Mouse (Mus musculus) myocyte (in vitro differentiated cells): Measurements from ENCODE around the gene Tysnd1. TPM values are rescaled to one million over a fixed set of nuclear protein-coding genes. Genes with fewer than 3 reads are reported as not detected.

Source experiments
- H3K27me3 ChIP-seq: one replicate; pipeline ENCODE4 v1.6.1; 2011; ENCODE audit not compliant: control insufficient read depth, insufficient read depth, insufficient read length
- H3K36me3 ChIP-seq: one replicate; pipeline ENCODE4 v1.6.1; 2011; ENCODE audit not compliant: control insufficient read depth, insufficient read depth
- H3K4me2 ChIP-seq: one replicate; pipeline ENCODE4 v1.6.1; 2011; ENCODE audit warnings: low read depth, control low read depth
- H3K4me3 ChIP-seq: one replicate; pipeline ENCODE4 v1.5.1; 2011; ENCODE audit warnings: mild to moderate bottlenecking, control low read depth, moderate library complexity
- H3K79me2 ChIP-seq: one replicate; pipeline ENCODE4 v1.6.1; 2011; ENCODE audit not compliant: control insufficient read depth, insufficient read depth
- H3ac ChIP-seq: one replicate; pipeline ENCODE4 v1.6.1; 2011; ENCODE audit not compliant: control insufficient read depth, insufficient read length
- CEBPB ChIP-seq: IDR thresholded peaks from 2 replicates; pipeline ENCODE4 v1.6.1; 2011; ENCODE audit warnings: mild to moderate bottlenecking, moderate library complexity; ENCODE audit not compliant: poor library complexity, insufficient read depth, severe bottlenecking
- E2F4 ChIP-seq: IDR thresholded peaks from one replicate; pipeline ENCODE4 v1.6.1; 2011; ENCODE audit warnings: mild to moderate bottlenecking, control low read depth, moderate library complexity; ENCODE audit not compliant: insufficient read depth
- MAX ChIP-seq: IDR thresholded peaks from one replicate; pipeline ENCODE4 v1.6.1; 2011; ENCODE audit warnings: low read depth, mild to moderate bottlenecking, control low read depth
- MYOD1 ChIP-seq, 3 experiments: IDR thresholded peaks; one replicate each; pipeline ENCODE4 v1.6.1; 2011; ENCODE audit warnings: control low read depth in 2 of 3, low read depth in 2 of 3, mild to moderate bottlenecking in 2 of 3, moderate library complexity in 1 of 3; ENCODE audit not compliant: insufficient read length in 2 of 3, control insufficient read depth in 1 of 3
- MYOG ChIP-seq, 3 experiments: IDR thresholded peaks; one replicate each; pipeline ENCODE4 v1.6.1; 2011; ENCODE audit warnings: control low read depth in 2 of 3, low read depth in 2 of 3, mild to moderate bottlenecking in 2 of 3; ENCODE audit not compliant: insufficient read length in 2 of 3, control insufficient read depth in 1 of 3, insufficient read depth in 1 of 3
- POLR2A ChIP-seq: IDR thresholded peaks from one replicate; pipeline ENCODE4 v1.6.1; 2011; ENCODE audit warnings: low read depth, mild to moderate bottlenecking, control low read depth, moderate library complexity; ENCODE audit not compliant: insufficient read length
- POLR2AphosphoS2 ChIP-seq: IDR thresholded peaks from one replicate; pipeline ENCODE4 v1.6.1; 2011; ENCODE audit warnings: low read depth, control low read depth; ENCODE audit not compliant: insufficient read length
- REST ChIP-seq: IDR thresholded peaks from one replicate; pipeline ENCODE4 v1.6.1; 2011; ENCODE audit warnings: mild to moderate bottlenecking, control low read depth, moderate library complexity; ENCODE audit not compliant: insufficient read depth, insufficient read length
- SRF ChIP-seq: IDR thresholded peaks from one replicate; pipeline ENCODE4 v1.6.1; 2011; ENCODE audit warnings: low read depth; ENCODE audit not compliant: control insufficient read depth, insufficient read length
- TCF12 ChIP-seq: IDR thresholded peaks from one replicate; pipeline ENCODE4 v1.6.1; 2011; ENCODE audit warnings: mild to moderate bottlenecking, control low read depth; ENCODE audit not compliant: poor library complexity, insufficient read depth, severe bottlenecking
- TCF3 ChIP-seq: IDR thresholded peaks from one replicate; pipeline ENCODE4 v1.6.1; 2011; ENCODE audit warnings: low read depth, control low read depth; ENCODE audit not compliant: insufficient read length
- USF1 ChIP-seq: IDR thresholded peaks from one replicate; pipeline ENCODE4 v1.6.1; 2011; ENCODE audit warnings: low read depth, mild to moderate bottlenecking, control low read depth, moderate library complexity
- polyA plus RNA-seq: library from polyadenylated mRNA; unstranded; fragments of >200 nt; fragmentation: generic; extraction: Trizol; gene quantifications from one replicate; pipeline ENCODE4 v1.2.1, GENCODE M21; 2012; ENCODE audit warnings: missing spikeins

The Tysnd1 gene
- polyA plus RNA-seq, 1 experiment = 25.3 TPM

DNA sequence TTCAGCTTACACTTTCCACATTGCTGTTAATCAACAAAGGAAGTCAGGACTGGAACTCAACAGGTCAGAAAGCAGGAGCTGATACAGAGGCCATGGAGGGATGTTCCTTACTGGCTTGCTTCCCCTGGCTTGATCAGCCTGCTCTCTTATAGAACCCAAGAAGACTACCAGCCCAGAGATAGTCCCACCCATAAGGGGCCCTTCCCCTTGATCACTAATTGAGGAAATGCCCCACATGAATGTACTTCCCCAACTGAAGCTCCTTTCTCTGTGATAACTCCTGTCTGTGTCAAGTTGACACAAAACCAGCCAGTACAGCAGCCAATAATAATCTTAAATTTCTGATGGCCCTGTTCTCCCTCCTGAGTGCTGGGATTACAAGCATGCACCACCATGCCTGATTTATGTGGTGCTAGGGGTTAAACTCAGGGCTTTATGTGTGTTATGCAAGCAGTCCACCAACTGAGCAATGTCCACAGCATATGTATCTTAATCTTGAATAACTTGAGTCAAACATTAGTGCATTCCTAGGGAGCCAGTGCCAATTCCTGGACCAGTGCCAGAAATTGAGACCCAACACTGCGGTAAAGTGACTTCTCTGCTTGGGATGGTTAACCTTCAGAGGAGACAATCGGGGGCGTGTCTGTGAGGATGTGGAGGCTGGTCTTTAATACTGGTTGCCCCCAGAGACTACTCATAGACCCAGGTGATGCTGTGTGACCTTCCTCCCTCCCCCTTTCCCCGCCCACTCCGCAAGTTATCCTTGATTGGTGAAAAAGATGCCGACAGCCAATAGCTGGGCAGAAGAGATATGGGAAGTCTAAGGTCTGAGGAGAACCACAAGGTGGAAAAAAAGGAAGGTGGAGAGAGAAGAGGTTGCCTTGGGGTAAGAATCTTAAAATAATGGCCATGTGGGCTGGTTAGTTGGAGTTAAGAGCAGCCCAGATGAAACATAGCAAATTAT lies 11.4 kb downstream of the Tysnd1 start:
- TF ChIP-seq CEBPB (no peak), USF1 (no peak), POLR2A (no peak), TCF3 (no peak), SRF (no peak), REST (no peak), TCF12 (no peak), POLR2AphosphoS2 (no peak), MYOD1 (IDR thresholded peaks at IDR 0.05; ENCODE audit: control insufficient read depth in 1 of 3, insufficient read length in 2 of 3, low read depth in 2 of 3) (no peak), E2F4 (no peak), MAX (no peak), MYOG (IDR thresholded peaks at IDR 0.05; ENCODE audit: control insufficient read depth in 1 of 3, insufficient read depth in 1 of 3, insufficient read length in 2 of 3, low read depth in 2 of 3) (no peak)
- Histone ChIP-seq H3ac (no peak overlapping the region), H3K36me3 (no peaks in the 10 kb centered on the region), H3K79me2 (no peaks in the 10 kb centered on the region), H3K27me3 (no peaks in the 10 kb centered on the region), H3K4me2 (no peak overlapping the region), H3K4me3 (no peak overlapping the region)

- H3K79me2 ChIP-seq = no peaks in the 10 kb centered on the region
- H3K4me3 ChIP-seq = no peak overlapping the region
- no peaks in the 10 kb centered on the region for H3K36me3 ChIP-seq
- H3ac ChIP-seq = no peak overlapping the region
- TF ChIP-seq USF1 (no peak), POLR2AphosphoS2 (no peak), CEBPB (no peak), TCF12 (no peak)
- H3K27me3 ChIP-seq = no peaks in the 10 kb centered on the region
- H3K4me2 ChIP-seq = no peak overlapping the region
Observed at GRCm38 (mm10) chr10:61713601-61714000, 18.3 kb downstream of the Tysnd1 start.

DNA sequence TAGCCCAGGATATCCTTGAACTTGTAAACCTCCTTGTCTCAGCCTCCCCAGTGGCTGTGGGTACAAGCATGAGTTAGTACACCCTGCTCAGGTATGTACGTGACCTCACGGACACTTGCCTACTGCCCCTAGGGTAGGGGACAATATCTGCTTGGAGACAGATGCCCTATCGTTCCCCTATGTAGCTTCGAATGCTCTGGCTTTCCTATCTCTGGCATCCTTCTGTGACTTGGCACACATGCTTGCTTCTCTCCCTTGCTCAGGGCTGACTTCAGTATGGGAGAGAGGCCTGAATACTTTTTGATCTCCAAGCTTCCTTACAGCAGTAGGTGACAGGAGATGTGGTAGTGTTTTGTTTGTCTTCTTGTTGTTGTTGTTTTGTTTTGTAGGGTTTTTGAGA lies 18.8 kb downstream of the Tysnd1 start:
- H3ac ChIP-seq = no peak overlapping the region
- H3K36me3 ChIP-seq = no peaks in the 10 kb centered on the region
- H3K79me2 ChIP-seq = no peaks in the 10 kb centered on the region
- no peak for TF ChIP-seq TCF12
- TF ChIP-seq MYOD1 (IDR thresholded peaks at IDR 0.05; ENCODE audit: control insufficient read depth in 1 of 3, insufficient read length in 2 of 3, low read depth in 2 of 3) = no peak
- TF ChIP-seq MYOG (IDR thresholded peaks at IDR 0.05; ENCODE audit: control insufficient read depth in 1 of 3, insufficient read depth in 1 of 3, insufficient read length in 2 of 3, low read depth in 2 of 3) = no peak
- TF ChIP-seq E2F4 = no peak
- no peak for TF ChIP-seq POLR2A
- TF ChIP-seq CEBPB = no peak
- no peak for TF ChIP-seq TCF3
- no peak for TF ChIP-seq SRF
- TF ChIP-seq USF1 = no peak
- TF ChIP-seq REST = no peak
- no peak for TF ChIP-seq POLR2AphosphoS2
- no peak for TF ChIP-seq MAX
- no peaks in the 10 kb centered on the region for H3K27me3 ChIP-seq
- H3K4me2 ChIP-seq = no peak overlapping the region
- H3K4me3 ChIP-seq = no peak overlapping the region

DNA sequence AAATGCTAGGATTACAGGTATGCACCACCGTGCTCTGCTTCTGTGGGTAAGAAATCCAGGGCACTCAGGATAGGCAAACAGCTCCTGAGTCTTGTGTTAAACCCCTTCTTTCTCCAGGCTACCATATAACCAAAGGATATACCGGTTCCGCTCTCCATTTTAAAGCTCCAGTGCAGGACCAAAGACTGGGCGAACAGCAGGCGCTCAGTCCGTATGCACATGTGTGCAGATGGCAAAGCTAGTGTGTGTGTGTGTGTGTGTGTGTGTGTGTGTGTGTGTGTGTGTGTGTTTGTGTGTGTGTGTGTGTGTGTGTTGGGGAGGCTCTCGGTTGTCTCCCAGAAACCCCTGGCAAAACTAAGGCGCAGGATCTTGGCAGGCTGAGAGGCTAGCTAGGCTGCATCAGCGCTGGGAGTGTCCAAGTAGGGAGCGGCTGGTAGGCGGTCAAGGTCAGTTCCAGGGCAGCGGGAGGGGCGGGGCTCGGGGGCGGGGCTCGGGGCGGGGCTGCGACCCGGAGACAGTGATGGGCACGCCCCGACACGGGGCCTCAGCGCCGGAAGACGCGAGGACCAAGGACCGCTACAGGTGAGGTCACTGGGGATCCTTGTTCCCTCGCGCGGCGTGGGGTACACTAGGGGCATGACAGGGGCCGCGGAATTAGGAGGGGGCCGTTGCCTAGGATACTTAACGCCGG lies 19.6 kb downstream of the Tysnd1 start, which contains the start of gene Aifm2:
TSS of gene Aifm2 (plus strand) at position 493 of the 691 bp plus-strand sequence.
- H3K36me3 ChIP-seq = no peaks in the 10 kb centered on the region
- H3K79me2 ChIP-seq = no peaks in the 10 kb centered on the region
- peak within 1 kb of the TSS; percentile 5 for H3ac ChIP-seq
- TF ChIP-seq TCF3 = no peak
- TF ChIP-seq MAX = no peak
- no peak for TF ChIP-seq MYOG (IDR thresholded peaks at IDR 0.05; ENCODE audit: control insufficient read depth in 1 of 3, insufficient read depth in 1 of 3, insufficient read length in 2 of 3, low read depth in 2 of 3)
- TF ChIP-seq CEBPB = no peak
- peak; percentile 68 for TF ChIP-seq POLR2AphosphoS2
- TF ChIP-seq USF1 = no peak
- peak; percentile 77 for TF ChIP-seq POLR2A
- H3K27me3 ChIP-seq = no peaks in the 10 kb centered on the region
- peak within 1 kb of the TSS; percentile 53 for H3K4me2 ChIP-seq
- H3K4me3 ChIP-seq = peak within 1 kb of the TSS; percentile 40
